Mouse (Mus musculus): ENCODE data around the gene Cep41.

Gene Cep41

DNA sequence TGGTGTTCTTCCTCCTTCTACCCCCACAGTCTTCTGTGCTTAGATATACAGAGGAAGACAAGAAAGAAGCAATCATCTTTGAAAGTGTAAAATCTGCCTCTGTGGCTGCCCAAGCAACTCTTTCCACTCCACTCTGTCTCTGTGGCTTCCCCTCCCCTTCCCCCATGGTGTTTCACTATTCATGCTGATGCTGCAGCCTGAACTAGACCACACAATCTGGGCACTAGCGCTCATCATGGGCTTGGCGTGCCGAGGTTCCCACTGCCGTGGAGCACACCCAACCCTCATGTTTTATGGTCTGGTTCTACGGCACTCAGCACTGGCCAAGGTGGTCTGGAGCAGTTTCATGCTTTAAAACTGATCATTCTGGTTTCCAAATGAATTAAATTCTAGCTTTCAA lies 21.9 kb downstream of the Cep41 start:
- DNase-seq = no peak

DNA sequence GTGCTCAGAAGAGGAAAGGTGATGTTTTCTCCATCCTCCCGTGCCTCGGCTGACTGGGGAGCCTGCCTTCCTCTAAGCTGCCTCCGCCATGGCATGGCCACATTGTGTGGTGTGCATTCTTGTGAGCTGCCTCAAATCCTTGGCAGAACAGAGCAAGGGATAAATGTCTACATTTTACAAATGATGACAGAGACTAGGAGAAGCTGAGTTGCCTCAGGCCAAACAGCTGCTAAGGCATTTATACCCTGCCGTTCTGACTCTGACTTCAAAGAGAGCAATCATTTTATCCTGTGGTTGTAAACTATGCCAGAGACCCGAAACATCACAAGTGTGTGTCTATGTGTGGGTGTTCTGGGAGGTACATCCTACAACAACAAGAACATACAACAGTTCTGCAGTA lies 26.0 kb downstream of the Cep41 start:
- no peak for DNase-seq

DNA sequence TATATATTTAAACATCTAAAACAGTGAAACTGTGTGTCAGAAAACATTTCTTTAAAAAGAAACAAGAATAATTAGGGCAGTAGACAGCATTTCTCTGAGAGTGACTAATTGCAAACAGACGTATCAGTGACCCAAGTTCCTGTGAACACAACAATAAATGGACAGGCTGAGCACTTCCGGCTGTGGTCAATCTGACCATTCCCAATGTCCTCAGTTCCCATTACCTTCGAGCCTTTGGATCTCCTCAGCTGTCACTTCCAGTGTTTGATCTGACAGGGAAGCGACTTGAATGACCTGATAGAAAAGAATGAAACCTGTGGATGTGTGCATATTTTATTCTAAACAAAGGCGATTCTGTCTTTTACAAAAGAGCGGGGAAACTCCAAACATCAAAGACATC lies 27.5 kb downstream of the Cep41 start:
- DNase-seq = no peak

DNA sequence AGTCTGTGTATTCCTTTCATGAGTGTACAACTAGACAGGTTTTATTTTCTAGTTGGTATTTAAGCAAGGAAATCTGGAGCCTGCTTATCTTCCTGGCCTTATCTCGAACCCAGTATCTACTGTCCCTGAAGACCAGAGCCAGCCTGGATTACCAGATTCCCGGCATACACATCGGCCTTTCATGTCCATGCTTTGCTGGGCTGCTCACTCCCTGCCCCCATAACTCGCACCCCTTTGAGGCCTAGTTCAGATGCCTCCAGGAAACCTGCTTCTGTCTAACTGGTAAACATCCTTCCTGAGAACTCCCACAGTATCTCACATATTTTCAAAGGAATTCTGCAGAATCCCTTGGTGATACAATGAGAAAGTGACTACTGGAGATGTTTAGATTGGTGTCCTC lies 28.3 kb downstream of the Cep41 start:
- DNase-seq = peak; percentile 3

DNA sequence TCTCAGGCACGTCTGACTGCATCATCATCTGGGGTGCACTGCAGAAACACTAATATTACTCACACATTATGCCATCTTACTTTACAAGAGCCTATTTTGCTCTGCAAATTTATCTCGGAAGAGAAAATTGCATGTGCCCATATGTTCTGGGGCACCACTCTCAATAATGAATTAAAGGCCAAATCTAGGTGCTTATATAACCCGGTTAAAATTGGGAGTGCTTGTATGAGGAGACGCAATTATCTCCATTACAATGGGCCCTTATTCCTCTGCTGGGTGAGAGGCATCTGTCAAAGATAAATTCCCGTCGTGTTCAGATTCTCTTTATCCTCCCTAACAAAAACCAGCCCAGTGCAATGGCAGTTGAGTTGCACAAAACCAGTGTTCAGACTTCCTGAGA lies 28.8 kb downstream of the Cep41 start:
- DNase-seq = no peak

DNA sequence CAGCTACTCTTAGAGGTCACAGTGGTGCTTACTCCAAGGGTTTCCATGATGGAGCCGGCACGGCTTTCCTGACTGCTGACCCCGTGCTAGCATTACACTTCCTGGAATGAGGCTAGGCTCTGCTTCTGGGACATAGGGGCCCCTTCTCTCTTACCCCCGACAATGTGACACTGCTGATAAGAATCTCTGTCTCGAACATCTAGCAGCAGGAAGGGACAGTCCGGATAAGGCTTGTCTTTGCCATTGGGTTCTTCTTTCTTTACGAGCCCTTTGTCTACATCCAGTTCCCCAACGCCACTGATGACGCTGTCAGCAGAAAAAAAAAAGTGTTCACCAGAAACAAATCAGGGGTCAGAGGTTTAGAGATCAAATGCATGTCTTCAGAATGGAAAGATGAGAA lies 34.9 kb downstream of the Cep41 start:
- DNase-seq = no peak

DNA sequence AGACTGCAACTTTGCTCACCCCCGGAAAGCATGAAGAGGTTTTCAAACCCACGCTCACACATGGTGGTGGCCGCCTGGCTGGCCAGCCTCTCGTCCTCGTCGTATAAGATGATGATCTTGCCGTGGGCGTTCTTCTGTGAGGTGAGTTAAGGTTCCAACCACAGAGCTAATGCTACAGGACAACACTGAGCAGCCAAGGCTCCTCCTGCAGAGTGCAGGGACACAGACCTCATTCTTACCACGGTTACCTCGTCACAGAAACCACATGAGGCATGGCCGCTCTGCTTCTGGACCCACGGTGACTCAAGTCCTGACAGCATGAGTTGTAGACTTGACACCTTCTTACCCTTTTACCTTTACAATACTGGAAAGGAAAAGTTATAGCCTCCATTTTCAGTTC lies 36.3 kb downstream of the Cep41 start:
- DNase-seq = no peak

DNA sequence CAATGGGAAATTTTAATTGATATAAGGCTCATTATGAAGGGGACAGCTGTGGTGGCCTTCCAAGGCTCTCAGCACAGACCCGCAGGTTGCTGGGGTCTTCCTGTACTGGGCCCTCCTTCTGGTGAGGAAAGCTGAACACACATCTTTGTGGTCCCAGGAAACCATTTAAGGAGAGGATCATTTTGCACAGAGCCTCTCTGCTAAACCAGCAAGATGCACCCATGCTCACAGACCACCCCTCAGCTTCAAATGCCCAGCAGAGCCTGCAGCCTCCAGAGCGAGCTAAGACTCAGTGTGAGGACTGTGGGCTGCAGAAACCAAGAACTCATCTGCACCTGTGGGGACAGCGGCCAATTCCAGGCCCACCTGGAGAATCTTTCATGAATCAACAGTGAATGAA lies 38.6 kb downstream of the Cep41 start:
- DNase-seq = no peak

DNA sequence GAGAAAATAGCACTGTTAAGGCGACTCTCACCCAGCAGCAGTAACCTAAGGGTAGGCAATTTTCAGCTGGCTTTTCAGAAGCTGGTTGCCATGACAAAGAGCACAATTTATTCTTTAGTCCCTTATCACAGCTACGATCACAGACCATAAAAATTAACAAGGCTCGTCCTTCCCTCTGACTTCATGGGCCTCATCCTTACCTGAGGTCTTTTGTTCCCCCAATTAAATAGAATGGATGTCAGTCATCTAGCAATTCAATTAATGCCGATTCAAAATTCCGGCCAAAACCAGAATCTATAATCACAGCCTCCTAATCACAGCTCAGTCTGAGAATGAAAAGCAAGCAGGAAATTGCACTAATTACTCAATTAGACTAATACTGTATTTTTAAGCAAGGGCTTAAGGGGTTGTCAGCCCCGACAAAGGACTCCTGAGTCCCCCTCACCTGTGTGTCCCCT lies 39.1 kb downstream of the Cep41 start:
- DNase-seq = no peak

DNA sequence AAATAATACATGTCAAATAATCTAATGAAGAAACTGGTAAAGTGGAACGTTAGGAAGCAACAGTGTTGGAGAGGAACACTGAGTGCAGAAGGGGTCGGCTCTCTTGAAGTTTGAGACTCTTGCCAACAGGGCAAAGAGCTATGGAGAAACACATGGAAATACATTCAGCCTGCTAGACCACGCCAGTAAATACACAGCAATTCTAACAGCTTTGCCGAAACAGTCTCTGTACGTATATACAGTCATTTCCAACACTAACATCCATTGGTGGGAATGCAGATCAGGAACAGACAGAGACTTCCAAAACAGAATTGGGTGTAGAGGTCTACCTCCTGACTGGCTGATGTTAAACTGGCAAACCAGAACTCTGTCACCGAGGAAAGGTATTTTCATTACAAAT lies 40.0 kb downstream of the Cep41 start:
- no peak for DNase-seq

DNA sequence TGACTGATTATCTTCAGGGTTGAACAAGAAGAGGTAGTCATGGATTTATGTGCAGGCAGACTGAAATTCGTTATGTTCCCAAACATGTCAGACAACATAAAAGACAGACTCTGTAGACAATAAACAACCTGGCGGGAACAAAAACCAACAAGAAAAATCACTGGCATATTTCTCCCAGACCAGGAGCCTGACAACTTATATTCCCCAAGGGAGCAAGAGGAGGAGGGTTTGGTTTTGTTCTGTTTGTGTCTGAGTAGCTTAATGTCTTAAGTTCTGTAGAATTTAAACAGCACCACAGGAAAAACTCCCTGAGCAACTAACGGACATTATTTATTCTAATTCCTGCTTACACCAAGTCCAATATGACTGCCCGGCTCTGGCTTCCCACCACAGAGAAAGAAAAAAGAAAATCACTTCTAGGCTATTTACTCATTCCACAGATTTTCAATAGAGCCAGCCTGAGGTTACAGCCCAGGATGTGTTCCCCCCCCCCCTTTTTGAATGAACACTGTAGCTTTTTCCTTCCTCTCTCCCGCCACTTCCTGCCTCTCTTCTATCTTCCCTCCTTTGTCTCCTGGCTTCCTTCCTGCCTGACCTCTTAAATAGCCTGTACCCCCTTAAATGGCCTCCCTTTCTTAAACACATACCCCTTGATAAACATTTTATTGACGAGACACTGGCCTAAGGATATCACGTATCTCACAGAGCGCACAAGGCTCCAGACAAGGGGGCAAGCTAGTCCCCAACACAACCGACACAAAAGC lies 40.9 kb downstream of the Cep41 start:
- no peak for DNase-seq

DNA sequence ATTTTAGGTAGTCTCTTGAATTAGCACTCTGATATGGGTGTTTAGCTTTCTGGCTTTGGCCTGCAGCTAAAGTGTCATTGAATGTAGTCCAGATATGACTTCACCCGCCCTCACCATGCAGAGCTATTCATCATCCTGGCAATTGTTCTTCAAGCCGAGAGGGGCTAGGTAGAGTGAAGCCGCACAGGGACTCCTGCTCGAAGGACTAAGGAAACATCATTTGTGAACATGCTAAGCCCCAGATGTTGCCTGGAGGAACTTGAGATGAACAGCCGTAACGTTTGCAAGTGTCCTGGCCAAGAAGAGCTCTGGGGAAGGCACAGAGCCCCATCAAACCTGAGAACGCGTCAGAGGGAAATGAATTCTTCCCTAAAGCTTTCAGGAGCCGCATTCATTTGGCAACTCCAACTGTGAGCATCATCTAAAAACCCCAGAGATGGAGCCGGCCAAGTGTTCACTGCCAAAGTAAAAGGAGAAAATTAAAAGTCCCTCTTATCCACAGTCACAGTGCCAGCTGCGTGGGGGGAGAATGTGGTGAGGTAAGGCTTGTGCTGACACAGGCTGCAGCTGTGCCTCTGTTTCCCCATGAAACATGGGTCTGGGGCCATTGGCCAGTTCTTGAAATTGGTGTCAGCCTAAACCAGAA lies 43.8 kb downstream of the Cep41 start:
- no peak for DNase-seq

DNA sequence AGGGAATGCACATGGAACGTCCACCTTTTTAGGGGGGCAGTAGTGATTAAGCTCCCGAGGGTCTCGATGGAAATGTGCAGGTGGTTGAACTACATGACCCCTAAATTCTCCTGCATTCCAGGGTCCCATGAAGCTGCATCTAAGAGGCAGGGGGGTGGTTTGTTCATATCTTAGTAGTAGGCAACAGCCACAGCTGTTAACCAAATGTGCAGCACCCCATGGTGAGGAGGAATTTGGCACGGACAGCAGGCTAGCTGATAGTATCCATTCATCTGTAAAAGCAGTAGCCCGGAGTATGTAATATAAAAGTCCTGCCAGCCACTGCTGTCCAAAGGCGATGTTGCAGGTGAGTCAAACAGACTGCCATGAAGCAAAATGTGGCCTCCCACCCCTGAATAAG lies 48.2 kb downstream of the Cep41 start:
- no peak for DNase-seq

DNA sequence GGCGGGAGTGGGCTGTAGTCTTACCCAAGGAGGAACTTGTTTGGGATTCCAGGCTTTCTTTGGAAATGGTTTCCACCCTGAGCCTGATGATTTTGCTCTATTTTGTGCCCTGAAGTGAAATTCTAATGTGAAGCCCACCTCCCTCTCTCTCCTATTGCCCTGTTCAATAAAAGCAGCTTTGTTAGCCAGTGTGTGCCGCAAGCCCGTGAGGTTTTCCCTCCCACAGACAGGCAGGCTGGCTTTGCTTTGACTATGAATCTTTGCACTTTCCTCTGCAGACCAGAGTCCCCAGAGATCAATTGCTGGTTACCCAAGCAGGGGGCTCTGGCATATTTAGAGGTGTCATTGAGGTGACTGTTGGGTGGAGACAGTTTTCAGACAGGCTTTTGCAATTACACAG lies 49.1 kb downstream of the Cep41 start:
- no peak for DNase-seq

DNA sequence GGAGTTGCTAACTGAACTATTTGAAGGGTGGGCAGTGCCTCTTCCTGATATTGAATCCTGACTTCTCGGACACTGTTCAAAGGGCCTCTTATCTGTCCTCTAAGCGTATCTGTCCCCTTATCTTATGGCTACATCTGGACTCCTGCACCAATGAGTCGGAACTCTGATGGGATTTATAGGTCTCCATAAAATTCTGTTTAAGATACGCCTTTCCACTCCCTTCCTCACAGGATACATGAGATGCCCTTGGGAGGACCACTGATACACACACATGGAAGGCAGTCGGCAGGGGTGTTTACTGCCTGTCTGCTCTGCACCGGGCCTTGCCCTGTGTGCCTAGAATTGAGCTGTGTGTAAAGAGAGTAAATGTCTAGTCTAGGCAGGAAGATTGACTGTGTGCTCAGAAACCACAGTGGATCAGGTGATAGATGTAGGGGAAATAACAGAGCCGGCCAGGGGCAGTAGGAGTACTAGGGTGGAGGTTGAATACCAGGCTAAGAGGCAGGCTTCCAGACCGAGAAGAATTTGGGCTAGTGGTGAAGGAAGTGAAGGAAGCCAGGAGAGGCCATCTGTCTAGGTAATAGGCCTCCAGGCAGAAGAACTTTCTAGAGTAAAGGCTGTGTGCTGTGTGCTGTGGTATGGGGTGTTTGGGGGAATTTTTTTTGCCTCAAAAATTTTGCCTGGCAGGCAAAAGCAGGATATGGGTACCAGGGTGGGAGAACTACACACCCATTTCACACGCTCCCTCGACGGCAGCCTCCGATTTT lies 49.7 kb downstream of the Cep41 start:
- no peak for DNase-seq

DNA sequence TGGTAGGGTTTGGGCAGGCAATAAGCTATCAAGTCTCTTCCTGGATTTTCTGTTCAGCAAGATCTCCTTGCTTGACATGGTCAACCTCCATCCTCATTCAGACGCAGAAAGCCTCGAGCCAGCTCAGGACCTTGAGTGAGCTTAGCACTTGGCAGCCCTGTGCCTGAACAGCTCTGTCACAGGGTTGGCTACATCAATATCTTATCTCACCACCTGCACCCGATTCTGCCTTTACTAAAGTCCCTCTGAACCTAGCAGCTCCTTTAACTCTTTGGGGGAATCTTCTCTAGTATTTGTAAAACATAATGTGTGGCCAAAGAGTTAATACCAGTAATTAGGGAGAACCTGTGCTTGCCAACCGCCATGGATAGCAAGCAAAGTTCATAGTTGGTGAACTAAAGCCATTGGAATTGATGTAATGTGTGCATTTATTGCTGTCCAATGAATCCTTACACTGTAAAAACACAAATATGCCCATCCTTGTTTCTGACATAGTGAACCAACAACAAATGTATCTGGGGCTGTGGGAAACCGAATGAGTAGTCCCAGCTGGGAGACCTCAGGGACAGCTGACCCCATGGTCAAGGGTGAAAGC lies 54.8 kb downstream of the Cep41 start, which contains the start of gene Cpa1:
Gene Cpa1, plus strand, starts transcription at position 545 of the 595 bp plus-strand sequence.
- DNase-seq = no peak

DNA sequence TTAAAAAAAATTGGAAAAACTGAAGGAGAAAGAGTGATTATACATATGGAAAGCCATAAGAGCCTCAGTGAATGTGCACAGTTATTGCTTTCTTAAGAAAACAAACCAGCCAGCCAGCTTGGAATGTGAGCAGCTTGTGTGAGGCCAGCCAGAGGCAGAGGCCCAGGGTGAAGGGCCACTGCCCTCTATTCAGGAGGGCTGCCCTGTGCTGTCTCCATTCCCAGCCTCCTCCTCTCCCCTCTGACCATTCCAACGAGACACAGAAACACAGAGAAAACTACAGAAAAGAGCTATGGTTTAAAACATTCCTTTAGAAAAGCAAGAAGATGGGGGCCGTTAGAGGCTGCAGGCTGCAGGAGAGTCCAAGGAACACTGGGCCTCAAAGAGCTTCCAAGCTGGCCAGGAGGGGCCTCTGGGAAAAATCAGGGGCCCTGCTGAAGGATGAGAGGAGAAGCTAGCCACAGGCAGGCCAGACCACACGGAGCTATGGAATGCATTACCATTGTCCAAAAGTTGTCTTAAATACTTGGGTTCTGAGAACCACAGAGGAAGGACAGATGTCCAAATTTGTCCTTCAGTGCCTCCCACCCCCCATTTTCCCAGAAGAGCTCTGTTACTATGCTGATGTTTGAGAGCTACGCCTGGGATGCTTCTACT lies 57.2 kb downstream of the Cep41 start:
- DNase-seq = no peak

DNA sequence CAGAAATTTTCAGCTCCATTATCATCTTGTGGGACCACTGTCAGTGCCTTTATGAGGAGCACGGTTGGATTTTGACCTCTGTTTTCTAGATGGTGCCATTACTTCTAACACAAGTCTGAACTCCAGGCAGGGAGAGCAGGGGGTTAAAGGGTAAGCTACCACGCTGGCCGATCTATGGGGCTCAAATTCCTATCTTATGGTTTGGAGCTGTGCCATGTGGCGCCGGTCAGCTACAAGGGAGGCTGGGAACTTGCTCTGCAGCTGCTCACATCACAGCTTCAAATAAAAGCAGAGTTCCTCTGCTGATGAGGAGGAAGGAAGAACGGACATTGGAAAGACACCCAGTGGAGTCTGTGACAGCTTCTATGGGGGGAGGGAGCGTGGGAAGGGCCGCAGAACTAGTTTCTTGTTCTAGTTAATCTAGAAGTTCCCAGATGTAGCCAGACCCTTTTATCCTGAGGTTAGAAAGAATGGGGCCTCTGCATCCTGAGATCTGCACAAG lies 58.1 kb downstream of the Cep41 start:
- no peak for DNase-seq

DNA sequence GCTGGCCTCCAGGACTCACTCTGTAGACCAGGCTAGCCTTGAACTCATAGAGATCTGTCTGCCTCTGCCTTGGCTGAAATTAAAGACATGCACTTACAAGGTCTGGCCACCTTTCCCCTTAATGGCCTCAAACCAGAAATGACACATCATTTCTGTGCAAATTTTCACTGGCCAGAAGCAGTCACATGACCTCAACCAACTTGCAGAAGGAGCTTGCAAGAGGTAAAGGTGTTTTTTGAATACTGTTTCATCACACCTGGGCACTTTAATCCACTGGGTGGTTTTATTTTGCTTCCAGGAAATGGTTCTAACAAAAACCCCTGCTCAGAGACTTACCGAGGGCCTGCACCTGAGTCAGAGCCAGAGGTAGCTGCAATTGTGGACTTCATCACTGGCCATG lies 63.6 kb downstream of the Cep41 start:
- DNase-seq = no peak

DNA sequence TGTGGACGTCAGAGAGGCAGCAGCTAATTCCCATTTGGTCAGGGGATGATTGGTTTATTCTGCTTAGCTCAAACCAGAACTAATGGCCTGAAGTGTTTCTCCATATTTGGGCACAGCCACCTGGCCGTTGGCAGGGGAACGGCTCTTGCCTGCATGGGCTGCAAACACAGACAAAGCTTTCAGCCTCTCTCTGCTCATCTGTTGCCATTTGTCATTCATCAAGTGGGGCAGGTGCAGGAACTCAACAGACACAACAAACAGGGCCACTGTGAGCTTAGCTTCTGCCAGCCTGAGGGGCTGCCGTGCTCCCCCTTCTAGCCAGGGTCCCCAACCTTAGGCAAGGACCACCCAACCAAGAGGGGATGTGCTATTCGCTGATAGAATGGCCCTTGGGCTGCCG lies 65.4 kb downstream of the Cep41 start:
- no peak for DNase-seq

DNA sequence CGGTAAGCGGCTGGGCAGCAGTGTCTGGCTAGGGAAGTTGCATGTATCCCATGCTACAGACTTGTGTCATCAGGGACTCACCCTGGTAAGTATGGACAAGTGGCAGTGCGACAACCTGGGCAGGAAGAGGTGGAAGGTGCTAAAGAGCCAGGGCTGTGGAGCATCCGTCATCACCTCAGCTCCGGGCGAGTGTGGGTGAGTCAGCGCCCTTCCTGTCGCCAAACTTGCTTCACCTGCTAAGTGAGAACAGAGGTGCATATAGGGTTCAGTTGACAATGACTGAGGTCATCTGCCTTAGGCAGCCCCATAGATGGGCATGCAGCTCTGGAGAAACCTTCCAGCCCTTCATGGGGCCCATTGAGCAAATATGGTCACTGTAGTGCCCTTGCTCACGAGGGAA lies 68.8 kb downstream of the Cep41 start:
- no peak for DNase-seq

DNA sequence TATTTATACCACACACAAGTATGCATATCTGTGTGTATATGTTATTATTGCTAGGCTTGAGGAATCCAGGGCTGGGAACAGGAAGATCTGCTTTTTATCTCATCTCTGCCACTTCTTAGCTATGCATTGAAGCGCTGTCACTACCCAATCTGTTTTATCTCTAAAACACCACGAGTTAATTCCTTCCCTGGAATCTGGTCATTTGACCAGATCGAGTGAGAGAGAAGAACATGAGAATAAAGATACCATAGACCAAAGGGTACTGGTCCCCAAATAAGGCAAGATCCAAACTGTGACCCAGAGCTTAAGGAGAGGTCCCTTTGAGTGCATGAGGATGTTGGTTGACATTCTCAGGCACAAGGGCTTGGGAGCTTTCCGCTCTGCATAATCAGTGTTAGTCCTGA lies 71.6 kb downstream of the Cep41 start:
- DNase-seq = no peak

DNA sequence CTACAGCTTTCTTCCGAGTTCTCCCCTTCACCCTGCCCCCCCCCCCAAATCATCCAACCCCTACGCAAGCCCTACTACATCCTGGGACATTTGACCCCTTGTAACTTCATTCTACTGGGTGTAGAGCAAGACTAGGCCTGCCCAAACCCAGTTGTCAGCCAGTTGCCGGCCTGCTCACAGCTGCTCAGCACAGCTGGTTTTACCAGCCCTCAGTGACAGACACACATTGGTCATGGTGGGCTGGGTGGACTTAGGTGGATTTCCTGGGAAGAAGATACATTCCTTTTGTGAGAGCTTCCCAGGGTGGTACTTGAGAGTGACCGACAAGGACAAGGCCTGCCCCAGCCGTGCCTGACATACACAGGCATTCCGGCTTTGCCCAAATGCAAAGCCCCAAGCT lies 72.6 kb downstream of the Cep41 start:
- no peak for DNase-seq
